Mouse (Mus musculus): ENCODE results near the gene Olfr484. TPM values are rescaled to one million over a fixed set of nuclear protein-coding genes. Genes with fewer than 3 reads are reported as not detected.
"Not testable (repeated sequence)": the region's sequence is repeated elsewhere in the genome, so short reads cannot be mapped to it uniquely, and the experiment has no call there.

The Olfr484 gene
- polyA plus RNA-seq (2014; fragmentation: Nextera tagmentation; extraction: Ambion mirVana): not detected in 2 replicates

DNA sequence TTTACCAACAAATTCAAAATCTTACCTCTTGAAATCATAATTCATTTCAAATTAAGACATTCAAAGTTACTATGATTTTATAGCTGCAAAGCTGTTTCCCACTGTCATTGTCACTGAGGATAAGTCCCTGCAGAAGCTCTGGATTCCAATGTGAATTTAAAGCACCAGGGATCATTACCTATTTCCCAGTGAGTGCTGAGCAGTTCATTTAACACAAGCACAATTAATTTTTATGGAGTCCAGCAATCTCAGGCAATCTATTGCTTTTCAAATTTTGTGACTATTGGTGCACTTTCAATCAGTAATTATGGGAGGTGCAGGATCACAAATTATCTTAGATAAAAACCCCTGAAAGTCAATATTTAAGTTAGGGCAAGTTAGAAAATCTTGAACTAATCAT lies at the start of gene Olfr484:
Gene Olfr484 (minus strand): TSS at position 101 of the 400 bp plus-strand sequence.
- Histone ChIP-seq H3K27me3 (ENCODE audit: control insufficient read depth, insufficient read depth, low read length) (no peaks in the 10 kb centered on the region), H3K4me3 (ENCODE audit: low read depth, low read length) (no peak within 1 kb of the TSS), H3K36me3 (ENCODE audit: control insufficient read depth, insufficient read depth, low read length) (no peaks in the 10 kb centered on the region), H3K4me2 (no peak within 1 kb of the TSS), H3K4me1 (ENCODE audit: control insufficient read depth, insufficient read depth, low read length) (no peaks in the 10 kb centered on the region), H3K9ac (ENCODE audit: low read depth, low read length) (no peak within 1 kb of the TSS), H3K9me3 (replicated peaks; ENCODE audit: control insufficient read depth, low read length) (no peaks in the 10 kb centered on the region), H3K27ac (ENCODE audit: low read depth, low read length) (no peak within 1 kb of the TSS)
- ATAC-seq (replicated peaks; ENCODE audit: insufficient number of reproducible peaks, low FRiP score, low TSS enrichment): no peak

DNA sequence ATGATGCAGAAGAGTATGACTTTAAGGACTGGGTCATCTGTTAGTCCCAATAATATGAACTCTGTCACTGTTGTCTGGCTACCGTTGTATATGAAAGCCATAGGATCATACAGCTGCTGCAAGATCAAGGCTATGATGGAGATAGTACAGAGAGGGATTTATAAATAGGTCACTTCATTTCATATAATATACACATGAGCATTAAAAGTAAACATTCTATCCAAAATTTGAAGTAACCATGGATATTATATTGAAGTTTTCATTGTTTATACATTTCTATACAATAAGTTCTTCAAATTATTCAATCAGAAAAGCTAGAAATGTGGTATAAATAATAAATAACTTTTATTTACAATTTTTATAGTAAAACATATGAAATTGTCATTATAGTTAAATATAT lies 45.4 kb upstream of the Olfr484 start, which contains the start of gene Olfr486:
Gene Olfr486 (minus strand): TSS at position 101 of the 400 bp plus-strand sequence.
- not testable (repeated sequence) for H3K4me3 ChIP-seq (ENCODE audit: low read depth, low read length); H3K27me3 ChIP-seq (ENCODE audit: control insufficient read depth, insufficient read depth, low read length); H3K9ac ChIP-seq (ENCODE audit: low read depth, low read length); H3K4me1 ChIP-seq (ENCODE audit: control insufficient read depth, insufficient read depth, low read length); H3K4me2 ChIP-seq; H3K27ac ChIP-seq (ENCODE audit: low read depth, low read length); H3K9me3 ChIP-seq (replicated peaks; ENCODE audit: control insufficient read depth, low read length); H3K36me3 ChIP-seq (ENCODE audit: control insufficient read depth, insufficient read depth, low read length); ATAC-seq (replicated peaks; ENCODE audit: insufficient number of reproducible peaks, low FRiP score, low TSS enrichment)
- 94% methylated on average over 1 of the region's 1 CpGs for whole genome bisulfite sequencing (ENCODE audit: insufficient replicate concordance)

DNA sequence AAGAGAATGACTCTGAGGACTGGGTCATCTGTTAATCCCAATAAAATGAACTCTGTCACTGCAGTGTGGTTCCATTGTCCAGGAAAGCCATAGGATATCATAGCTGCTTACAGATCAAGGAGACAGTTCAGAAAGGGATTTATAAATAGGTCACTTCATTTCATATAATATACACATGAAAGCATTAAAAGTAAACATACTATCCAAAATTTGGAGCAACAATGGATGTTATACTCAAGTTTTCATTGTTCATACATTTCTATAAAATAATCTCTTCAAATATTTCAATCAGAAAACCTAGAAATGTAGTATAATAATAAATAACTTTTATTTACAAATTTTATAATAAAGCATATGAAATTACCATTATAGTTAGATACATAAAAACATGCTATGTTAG lies 32.5 kb upstream of the Olfr484 start, which contains the start of gene Olfr485:
Gene Olfr485 (minus strand): TSS at position 101 of the 400 bp plus-strand sequence.
- Histone ChIP-seq H3K9me3 (replicated peaks; ENCODE audit: control insufficient read depth, low read length) (no peaks in the 10 kb centered on the region; the same call in 1 of the 2 replicates), H3K27ac (ENCODE audit: low read depth, low read length) (no peak within 1 kb of the TSS), H3K4me1 (ENCODE audit: control insufficient read depth, insufficient read depth, low read length) (no peaks in the 10 kb centered on the region), H3K9ac (ENCODE audit: low read depth, low read length) (no peak within 1 kb of the TSS), H3K4me3 (ENCODE audit: low read depth, low read length) (no peak within 1 kb of the TSS), H3K4me2 (no peak within 1 kb of the TSS), H3K36me3 (ENCODE audit: control insufficient read depth, insufficient read depth, low read length) (no peaks in the 10 kb centered on the region), H3K27me3 (ENCODE audit: control insufficient read depth, insufficient read depth, low read length) (no peaks in the 10 kb centered on the region)
- no peak for ATAC-seq (replicated peaks; ENCODE audit: insufficient number of reproducible peaks, low FRiP score, low TSS enrichment)

DNA sequence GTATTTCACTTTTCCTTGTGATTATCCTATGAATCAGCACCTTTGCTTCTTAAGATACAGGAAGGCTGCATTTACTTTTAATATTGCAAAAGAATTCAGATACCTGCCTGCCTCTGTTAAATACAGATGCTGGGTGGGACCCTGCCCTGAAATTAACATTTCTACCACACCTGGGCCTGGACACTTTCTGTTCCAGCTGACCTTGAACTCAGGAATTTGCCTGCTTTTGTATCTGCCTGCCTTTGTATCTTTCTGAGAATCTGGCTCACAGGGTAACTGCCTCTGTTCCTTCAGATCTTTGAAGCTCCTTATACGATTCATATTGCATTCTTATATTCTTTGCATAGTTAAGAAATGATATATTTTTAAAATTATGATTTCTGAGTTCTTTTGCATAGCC lies 5.8 kb downstream of the Olfr484 start:
- WGBS (ENCODE audit: insufficient replicate concordance): 55% methylated on average over 1 of the region's 1 CpGs

DNA sequence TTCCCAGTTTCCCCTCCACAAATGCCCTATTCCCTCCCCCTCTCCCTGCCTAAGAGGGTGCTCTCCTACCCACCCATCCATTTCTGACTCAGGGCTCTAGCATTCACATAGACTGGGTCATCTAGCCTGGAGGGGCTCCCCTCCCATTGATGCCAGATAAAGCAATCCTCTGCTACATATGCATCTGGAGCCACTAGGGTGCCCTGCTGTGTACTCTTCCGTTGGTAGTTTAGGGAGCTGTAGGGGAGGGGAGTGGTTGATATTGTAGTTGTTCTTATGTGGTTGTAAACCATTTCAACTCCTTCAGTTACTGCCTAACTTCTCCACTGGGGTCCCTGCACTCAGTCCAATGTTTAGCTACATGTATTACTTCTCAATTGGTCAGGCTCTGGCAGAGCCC lies 6.6 kb downstream of the Olfr484 start:
- no peak for ATAC-seq (replicated peaks; ENCODE audit: insufficient number of reproducible peaks, low FRiP score, low TSS enrichment)
- Histone ChIP-seq H3K27ac (ENCODE audit: low read depth, low read length) (no peak overlapping the region), H3K27me3 (ENCODE audit: control insufficient read depth, insufficient read depth, low read length) (no peaks in the 10 kb centered on the region), H3K4me1 (ENCODE audit: control insufficient read depth, insufficient read depth, low read length) (no peaks in the 10 kb centered on the region), H3K9ac (ENCODE audit: low read depth, low read length) (no peak overlapping the region), H3K4me2 (no peak overlapping the region), H3K36me3 (ENCODE audit: control insufficient read depth, insufficient read depth, low read length) (no peaks in the 10 kb centered on the region), H3K4me3 (ENCODE audit: low read depth, low read length) (no peak overlapping the region), H3K9me3 (replicated peaks; ENCODE audit: control insufficient read depth, low read length) (no peaks in the 10 kb centered on the region)
- WGBS (ENCODE audit: insufficient replicate concordance): 12% methylated on average over 1 of the region's 1 CpGs

More for the DNA sequence above, 5.8 kb downstream of the Olfr484 start:
- Histone ChIP-seq H3K27me3 (ENCODE audit: control insufficient read depth, insufficient read depth, low read length) (no peaks in the 10 kb centered on the region), H3K9me3 (replicated peaks; ENCODE audit: control insufficient read depth, low read length) (no peaks in the 10 kb centered on the region), H3K9ac (ENCODE audit: low read depth, low read length) (no peak overlapping the region), H3K4me3 (ENCODE audit: low read depth, low read length) (no peak overlapping the region), H3K4me2 (no peak overlapping the region), H3K4me1 (ENCODE audit: control insufficient read depth, insufficient read depth, low read length) (no peaks in the 10 kb centered on the region), H3K27ac (ENCODE audit: low read depth, low read length) (no peak overlapping the region), H3K36me3 (ENCODE audit: control insufficient read depth, insufficient read depth, low read length) (no peaks in the 10 kb centered on the region)
- ATAC-seq (replicated peaks; ENCODE audit: insufficient number of reproducible peaks, low FRiP score, low TSS enrichment): no peak

DNA sequence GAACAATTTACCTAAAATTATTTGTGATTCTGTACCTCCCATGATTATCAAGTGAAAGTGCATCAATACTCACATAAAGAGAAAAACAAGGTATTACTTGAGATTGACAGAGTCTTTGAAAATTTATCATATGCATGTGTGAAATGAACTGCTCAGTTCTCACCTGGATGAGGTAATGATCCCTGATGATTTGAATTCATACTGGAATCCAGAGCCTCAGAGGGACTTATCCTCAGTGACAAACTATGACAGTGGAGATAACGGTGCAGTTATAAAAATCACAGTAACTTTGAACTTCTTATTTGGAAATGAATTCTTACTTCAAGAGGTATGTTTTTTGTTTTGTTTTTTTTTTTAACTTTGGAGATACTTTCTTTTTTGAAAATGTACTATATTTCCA lies 26.7 kb downstream of the Olfr484 start, which contains the start of gene Olfr483:
Gene Olfr483 (plus strand): TSS at position 301 of the 400 bp plus-strand sequence.
- H3K9me3 ChIP-seq (replicated peaks; ENCODE audit: control insufficient read depth, low read length): no peaks in the 10 kb centered on the region
- 74% methylated on average over 1 of the region's 1 CpGs for WGBS (ENCODE audit: insufficient replicate concordance)
- no peak for ATAC-seq (replicated peaks; ENCODE audit: insufficient number of reproducible peaks, low FRiP score, low TSS enrichment)
- H3K36me3 ChIP-seq (ENCODE audit: control insufficient read depth, insufficient read depth, low read length): no peaks in the 10 kb centered on the region
- no peak within 1 kb of the TSS for H3K4me2 ChIP-seq
- H3K4me1 ChIP-seq (ENCODE audit: control insufficient read depth, insufficient read depth, low read length): no peaks in the 10 kb centered on the region
- no peaks in the 10 kb centered on the region for H3K27me3 ChIP-seq (ENCODE audit: control insufficient read depth, insufficient read depth, low read length)
- H3K4me3 ChIP-seq (ENCODE audit: low read depth, low read length): no peak within 1 kb of the TSS
- no peak within 1 kb of the TSS for H3K9ac ChIP-seq (ENCODE audit: low read depth, low read length)
- H3K27ac ChIP-seq (ENCODE audit: low read depth, low read length): no peak within 1 kb of the TSS

DNA sequence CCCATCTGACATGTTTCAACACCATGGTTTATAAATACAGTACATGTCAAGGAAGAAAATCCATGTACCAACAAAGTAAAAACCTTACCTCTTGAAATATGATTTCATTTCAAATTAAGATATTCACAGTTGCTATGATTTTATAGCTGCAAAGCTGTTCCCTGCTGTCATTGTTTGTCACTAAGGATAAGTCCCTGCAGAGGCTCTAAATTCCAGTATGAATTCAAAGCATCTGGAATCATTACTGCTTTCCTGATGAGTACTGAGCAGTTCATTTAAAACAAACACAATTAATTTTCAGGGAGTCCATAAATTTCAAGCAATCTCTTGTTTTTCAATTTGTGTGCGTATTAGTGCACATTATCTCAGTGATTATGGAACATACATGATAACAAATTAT lies 29.8 kb downstream of the Olfr484 start, which contains the start of gene Olfr482:
Gene Olfr482 (minus strand): TSS at position 101 of the 400 bp plus-strand sequence.
- no peak for ATAC-seq (replicated peaks; ENCODE audit: insufficient number of reproducible peaks, low FRiP score, low TSS enrichment)
- H3K4me3 ChIP-seq (ENCODE audit: low read depth, low read length): no peak within 1 kb of the TSS
- H3K27me3 ChIP-seq (ENCODE audit: control insufficient read depth, insufficient read depth, low read length): no peaks in the 10 kb centered on the region
- no peak within 1 kb of the TSS for H3K27ac ChIP-seq (ENCODE audit: low read depth, low read length)
- H3K9me3 ChIP-seq (replicated peaks; ENCODE audit: control insufficient read depth, low read length): no peaks in the 10 kb centered on the region
- WGBS (ENCODE audit: insufficient replicate concordance): 69% methylated on average over 1 of the region's 1 CpGs
- no peaks in the 10 kb centered on the region for H3K4me1 ChIP-seq (ENCODE audit: control insufficient read depth, insufficient read depth, low read length)
- no peak within 1 kb of the TSS for H3K9ac ChIP-seq (ENCODE audit: low read depth, low read length)
- no peak within 1 kb of the TSS for H3K4me2 ChIP-seq
- no peaks in the 10 kb centered on the region for H3K36me3 ChIP-seq (ENCODE audit: control insufficient read depth, insufficient read depth, low read length)

DNA sequence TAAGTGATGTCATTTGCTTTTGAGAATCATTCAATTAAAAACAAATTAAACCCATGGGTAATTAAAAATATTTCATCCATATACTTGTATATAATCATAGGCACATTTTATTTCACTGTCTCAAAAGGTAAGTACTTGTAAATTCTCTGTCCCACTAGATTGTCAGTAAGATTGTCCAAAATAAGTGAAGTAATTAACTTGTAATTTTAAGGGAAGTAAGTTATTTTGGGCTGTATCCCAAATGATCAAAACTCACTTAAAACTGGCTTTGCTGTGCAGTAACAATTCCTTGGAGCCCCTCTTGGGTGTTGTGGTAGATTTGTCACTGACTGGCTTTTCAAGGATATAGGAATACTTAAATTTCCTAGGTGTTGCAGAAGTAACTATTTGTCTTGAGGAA lies 47.7 kb downstream of the Olfr484 start, which contains the start of gene Olfr481:
Gene Olfr481 (plus strand): TSS at position 301 of the 400 bp plus-strand sequence.
- no peak within 1 kb of the TSS for H3K9ac ChIP-seq (ENCODE audit: low read depth, low read length)
- no peaks in the 10 kb centered on the region for H3K9me3 ChIP-seq (replicated peaks; ENCODE audit: control insufficient read depth, low read length)
- H3K36me3 ChIP-seq (ENCODE audit: control insufficient read depth, insufficient read depth, low read length): no peaks in the 10 kb centered on the region
- no peak within 1 kb of the TSS for H3K4me2 ChIP-seq
- no peak for ATAC-seq (replicated peaks; ENCODE audit: insufficient number of reproducible peaks, low FRiP score, low TSS enrichment)
- H3K4me3 ChIP-seq (ENCODE audit: low read depth, low read length): no peak within 1 kb of the TSS
- no peaks in the 10 kb centered on the region for H3K4me1 ChIP-seq (ENCODE audit: control insufficient read depth, insufficient read depth, low read length)
- no peaks in the 10 kb centered on the region for H3K27me3 ChIP-seq (ENCODE audit: control insufficient read depth, insufficient read depth, low read length)
- H3K27ac ChIP-seq (ENCODE audit: low read depth, low read length): no peak within 1 kb of the TSS
